ENCODE assay signal across 22 mouse cellular contexts in the genomic region with DNA sequence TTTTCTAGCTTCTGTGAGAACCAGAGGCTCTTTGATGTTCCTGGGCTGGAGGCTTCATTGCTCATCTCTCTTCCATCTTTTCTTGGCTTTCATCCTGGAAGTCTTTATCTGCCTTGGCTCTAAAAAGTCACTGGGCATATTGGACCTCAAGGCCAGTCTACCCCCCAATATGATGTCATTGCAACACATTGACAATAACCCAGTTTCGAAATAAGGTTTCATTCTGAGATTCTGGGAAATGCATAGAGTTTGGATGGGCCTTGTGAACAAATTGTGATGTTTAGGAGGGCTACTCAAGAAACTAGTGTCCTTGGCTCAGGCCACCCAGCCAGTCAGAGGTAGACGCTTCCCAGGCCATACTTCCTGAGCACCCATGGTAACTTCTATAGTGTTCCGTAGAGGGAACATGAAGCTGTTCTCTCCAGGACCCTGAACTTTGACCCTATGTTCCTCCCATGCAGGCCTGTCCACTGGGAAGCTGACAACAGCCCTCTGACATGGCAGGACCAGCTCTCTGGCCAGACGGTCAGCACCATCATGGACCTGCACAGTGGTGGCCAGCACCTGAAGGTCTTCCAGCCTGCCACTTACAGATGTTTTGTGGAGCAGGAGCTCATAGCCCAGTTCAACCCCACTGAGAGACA. TPM values are rescaled to one million over a fixed set of nuclear protein-coding genes. Genes with fewer than 3 reads are reported as not detected.
"Had no signal": no experiment of that assay in that cellular context is flagged by ENCODE, and none has a peak within 500 bp of the region (broad histone marks: within the 10 kb centered on the region; RNA-seq: fewer than 3 reads in every experiment).

No protein-coding gene starts in this region.

- H3K4me3 ChIP-seq: left cerebral cortex, adult 2 months; midbrain, embryonic 15.5 days; neural tube, embryonic 12.5 days; neural tube, embryonic 15.5 days had no signal

- H3K27ac ChIP-seq: kidney, postnatal 0 days; left cerebral cortex, adult 2 months; liver, embryonic 14.5 days; midbrain, embryonic 15.5 days; neural tube, embryonic 12.5 days; neural tube, embryonic 15.5 days; stomach, postnatal 0 days had no signal

- DNase-seq: kidney, adult 2 months; kidney, postnatal 25 days; layer of hippocampus, postnatal 36 days; lung, adult 2 months; lung, postnatal 14 days; lung, postnatal 4 days; thymus, adult 2 months; thymus, postnatal 14 days; thymus, postnatal 4 days had no signal

RNA-seq across cellular contexts. Expression of a gene that starts 15.1 kb away (rescaled TPM):
- total RNA-seq: left cerebral cortex, postnatal 36 days; megakaryocyte-erythroid progenitor cell, adult 5-6 weeks had no signal

RNA-seq across cellular contexts. Expression of a gene that starts 44.8 kb away (rescaled TPM):
- total RNA-seq: layer of hippocampus, adult 8-10 months; layer of hippocampus, postnatal 10 days; layer of hippocampus, postnatal 36 days; left cerebral cortex, adult 2 months; left cerebral cortex, postnatal 10 days; left cerebral cortex, postnatal 36 days; megakaryocyte progenitor cell, adult 5-6 weeks; megakaryocyte-erythroid progenitor cell, adult 5-6 weeks had no signal
